24 mouse cellular contexts compared by ENCODE assay signal in the genomic region with DNA sequence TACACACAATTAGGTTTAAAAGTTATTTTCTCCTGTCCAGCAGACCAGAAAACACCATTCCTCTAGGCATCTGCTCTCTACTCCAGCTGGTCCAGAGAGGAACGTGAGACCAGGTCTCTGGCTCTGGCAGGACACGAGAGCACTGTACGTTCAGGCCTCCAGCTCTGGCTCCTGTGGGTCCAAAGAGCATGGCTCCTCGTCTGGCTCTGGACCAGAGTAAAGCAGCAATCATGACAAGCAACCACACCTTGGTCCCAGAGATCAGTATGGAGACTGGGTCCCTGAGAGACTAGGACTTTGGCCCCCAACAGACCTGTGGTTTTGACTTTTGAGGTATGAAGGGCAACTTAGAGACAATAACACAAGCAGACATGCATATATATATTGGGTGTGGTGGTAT. TPM values are rescaled to one million over a fixed set of nuclear protein-coding genes. Genes with fewer than 3 reads are reported as not detected.
DNase-seq lines count a peak whose midpoint lies in the region; ATAC-seq and TF ChIP-seq lines count a peak whose summit lies in the region.
"Had no signal": no experiment of that assay in that cellular context is flagged by ENCODE, and none has a peak within 500 bp of the region (broad histone marks: within the 10 kb centered on the region; RNA-seq: fewer than 3 reads in every experiment).

No protein-coding gene starts in this region.

- ATAC-seq in liver, embryonic 11.5 days (replicated peaks; ENCODE audit: low FRiP score): no peak
- peak; percentile 94 for ATAC-seq in intestine, postnatal 0 days
- ATAC-seq: CD4-positive, CD25-positive, alpha-beta regulatory T cell, adult 4 months; forebrain, embryonic 13.5 days; forebrain, postnatal 0 days had no signal

- no peaks in the 10 kb centered on the region for H3K36me3 ChIP-seq in liver, adult 2 months (ENCODE audit: control insufficient read depth, insufficient read depth, low read length)
- no peaks in the 10 kb centered on the region for H3K36me3 ChIP-seq in liver, embryonic 11.5 days (ENCODE audit: control insufficient read depth, insufficient read depth, low read length)
- H3K36me3 ChIP-seq in intestine, postnatal 0 days (ENCODE audit: control insufficient read depth, insufficient read depth): no peaks in the 10 kb centered on the region
- H3K36me3 ChIP-seq: embryonic facial prominence, embryonic 10.5 days; G1E; heart, embryonic 12.5 days had no signal

- no peak overlapping the region for H3K27ac ChIP-seq in liver, adult 2 months (replicated peaks; ENCODE audit: insufficient read depth, low read depth, low read length)
- H3K27ac ChIP-seq in liver, embryonic 11.5 days (ENCODE audit: low read depth, low read length): no peak overlapping the region
- H3K27ac ChIP-seq in intestine, postnatal 0 days (ENCODE audit: low read depth, low read length): no peak overlapping the region
- H3K27ac ChIP-seq: embryonic facial prominence, embryonic 10.5 days; forebrain, embryonic 13.5 days; gastrocnemius, adult 2 months had no signal

- no peaks in the 10 kb centered on the region for H3K9me3 ChIP-seq in liver, embryonic 11.5 days (ENCODE audit: control insufficient read depth, low read length)
- no peaks in the 10 kb centered on the region for H3K9me3 ChIP-seq in intestine, postnatal 0 days (ENCODE audit: control insufficient read depth)
- H3K9me3 ChIP-seq: embryonic facial prominence, embryonic 10.5 days; forebrain, embryonic 13.5 days; G1E; heart, embryonic 12.5 days had no signal

- no peak for TF ChIP-seq POLR2A in liver, adult 2 months (IDR thresholded peaks at IDR 0.05; ENCODE audit: extremely low read depth, insufficient read depth, low read length)

- no peak for TF ChIP-seq CTCF in liver, adult 2 months (IDR thresholded peaks at IDR 0.05; ENCODE audit: low read depth, low read length)
- no peak for TF ChIP-seq CTCF in intestine, postnatal 0 days (IDR thresholded peaks at IDR 0.05; ENCODE audit: low read depth)

- H3K9ac ChIP-seq in liver, adult 2 months (ENCODE audit: low read depth, low read length): no peak overlapping the region
- no peak overlapping the region for H3K9ac ChIP-seq in liver, embryonic 11.5 days (ENCODE audit: low read depth, low read length)
- no peak overlapping the region for H3K9ac ChIP-seq in intestine, postnatal 0 days (ENCODE audit: low read depth, low read length)
- H3K9ac ChIP-seq: forebrain, embryonic 13.5 days; forebrain, postnatal 0 days; heart, embryonic 12.5 days had no signal

- no peak overlapping the region for H3K4me3 ChIP-seq in liver, adult 2 months (ENCODE audit: insufficient read depth, low read depth, low read length)
- no peak overlapping the region for H3K4me3 ChIP-seq in liver, embryonic 11.5 days (ENCODE audit: low read depth, low read length)
- H3K4me3 ChIP-seq in intestine, postnatal 0 days (ENCODE audit: low read depth, low read length): no peak overlapping the region
- H3K4me3 ChIP-seq: embryonic facial prominence, embryonic 10.5 days; forebrain, embryonic 13.5 days; gastrocnemius, adult 2 months; heart, embryonic 12.5 days had no signal

- H3K4me2 ChIP-seq in liver, embryonic 11.5 days: no peak overlapping the region
- H3K4me2 ChIP-seq in intestine, postnatal 0 days (replicated peaks; ENCODE audit: low read depth): no peak overlapping the region
- H3K4me2 ChIP-seq: forebrain, embryonic 13.5 days; heart, embryonic 12.5 days had no signal

- DNase-seq in kidney, adult 11 months: peak; percentile 17
- DNase-seq in kidney, postnatal 4 days: no peak
- DNase-seq in liver, adult 2 months (ENCODE audit: extremely low read depth, low read depth, low spot score): peak; percentile 71
- DNase-seq in liver, embryonic 11.5 days (ENCODE audit: low spot score): no peak
- DNase-seq in lung, postnatal 25 days (ENCODE audit: low spot score): no peak
- no peak for DNase-seq in frontal cortex, postnatal 36 days (ENCODE audit: low spot score in 2 of 2)
- DNase-seq: adrenal gland, adult 8-10 months; adrenal gland, postnatal 36 days; B cell, adult 2 months; cerebellum, adult 2 months; cerebellum, postnatal 10 days; forebrain, postnatal 0 days; gastrocnemius, adult 2 months; gastrocnemius, postnatal 25 days; heart, postnatal 36 days had no signal

- WGBS in liver, adult 2 months: 22% methylated on average over 4 of the region's 4 CpGs
- whole genome bisulfite sequencing in liver, embryonic 11.5 days: 84% methylated on average over 4 of the region's 4 CpGs
- WGBS in intestine, postnatal 0 days: 45% methylated on average over 4 of the region's 4 CpGs

- H3K4me1 ChIP-seq in liver, adult 2 months (ENCODE audit: control insufficient read depth, insufficient read depth, low read length): no peaks in the 10 kb centered on the region
- H3K4me1 ChIP-seq in liver, embryonic 11.5 days (replicated peaks; ENCODE audit: control insufficient read depth, insufficient read depth, low read length): no peaks in the 10 kb centered on the region; the same call in 1 of the 2 replicates
- no peaks in the 10 kb centered on the region for H3K4me1 ChIP-seq in intestine, postnatal 0 days (replicated peaks; ENCODE audit: control insufficient read depth, insufficient read depth, low read length)
- H3K4me1 ChIP-seq: embryonic facial prominence, embryonic 10.5 days; forebrain, embryonic 13.5 days; heart, embryonic 12.5 days had no signal

- no peaks in the 10 kb centered on the region for H3K79me2 ChIP-seq in liver, adult 2 months (ENCODE audit: control insufficient read depth, insufficient read depth, low read length)

- H3K27me3 ChIP-seq in liver, adult 2 months (ENCODE audit: control insufficient read depth, insufficient read depth, low read length): no peaks in the 10 kb centered on the region
- H3K27me3 ChIP-seq in liver, embryonic 11.5 days (replicated peaks; ENCODE audit: control insufficient read depth, insufficient read depth, low read length): no peaks in the 10 kb centered on the region
- H3K27me3 ChIP-seq in intestine, postnatal 0 days (replicated peaks; ENCODE audit: control insufficient read depth, insufficient read depth, low read length): no peaks in the 10 kb centered on the region
- H3K27me3 ChIP-seq: forebrain, embryonic 13.5 days; heart, embryonic 12.5 days had no signal

RNA-seq across cellular contexts. Expression of gene Mta3, which starts 33.3 kb away (rescaled TPM):
- total RNA-seq in liver, adult 2 months (2014; rRNA removed): 11.3 and 11.4 TPM in 2 replicates
- polyA plus RNA-seq in liver, adult 2 months (2012; rRNA removed): 12.1 and 16.0 TPM in 2 replicates
- polyA plus RNA-seq in liver, embryonic 11.5 days (2014; fragmentation: Nextera tagmentation; extraction: Ambion mirVana): 63.0 and 67.2 TPM in 2 replicates
- 29.8 and 30.2 TPM in 2 replicates for polyA plus RNA-seq in intestine, postnatal 0 days (2015; fragmentation: Nextera tagmentation; extraction: Ambion mirVana)

RNA-seq across cellular contexts. Expression of gene Kcng3, which starts 41.0 kb away (rescaled TPM):
- total RNA-seq in liver, adult 2 months (2014; rRNA removed): 0.07 TPM in 1 of 2 replicates, not detected in the other
- not detected in 2 replicates for polyA plus RNA-seq in liver, adult 2 months (2012; rRNA removed)
- 0.19 TPM in 1 of 2 replicates, not detected in the other for polyA plus RNA-seq in liver, embryonic 11.5 days (2014; fragmentation: Nextera tagmentation; extraction: Ambion mirVana)
- polyA plus RNA-seq in intestine, postnatal 0 days (2015; fragmentation: Nextera tagmentation; extraction: Ambion mirVana): not detected in 2 replicates
- total RNA-seq: gastrocnemius, adult 2 months; gastrocnemius, postnatal 25 days; granulocyte monocyte progenitor cell, adult 5-6 weeks had no signal
- polyA plus RNA-seq: embryonic facial prominence, embryonic 10.5 days; embryonic facial prominence, embryonic 14.5 days; forebrain, embryonic 13.5 days; G1E; heart, embryonic 12.5 days; heart, embryonic 16.5 days had no signal

Comparison
In these comparisons a context has a peak if more than half of its experiments do, and no peak if none do; other contexts are left out.
1. DNase-seq: peak in kidney, adult 11 months (single experiment) and liver, adult 2 months (single experiment); none in kidney, postnatal 4 days (0 of 2), liver, embryonic 11.5 days (single experiment), lung, postnatal 25 days (single experiment) and frontal cortex, postnatal 36 days (0 of 2).